Comparison of ENCODE assay signal across 14 mouse cellular contexts in genomic region chr11:94229207-94229960, GRCm38 (mm10). TPM values are rescaled to one million over a fixed set of nuclear protein-coding genes. Genes with fewer than 3 reads are reported as not detected.
A peak's percentile ranks its signal among the peaks of the same experiment; 100 is the strongest.
DNase-seq lines count a peak whose midpoint lies in the region; ATAC-seq and TF ChIP-seq lines count a peak whose summit lies in the region.
"Had no signal": no experiment of that assay in that cellular context is flagged by ENCODE, and none has a peak within 500 bp of the region (broad histone marks: within the 10 kb centered on the region; RNA-seq: fewer than 3 reads in every experiment).

No protein-coding gene starts in this region.

- TF ChIP-seq POLR2A in kidney, adult 2 months (IDR thresholded peaks at IDR 0.05; ENCODE audit: low read depth, low read length): no peak

- no peak overlapping the region for H3K9ac ChIP-seq in heart, postnatal 0 days (replicated peaks; ENCODE audit: low read depth, low read length)
- H3K9ac ChIP-seq: forebrain, embryonic 12.5 days; midbrain, embryonic 15.5 days had no signal

- no peak overlapping the region for H3K4me3 ChIP-seq in kidney, adult 2 months (ENCODE audit: insufficient read depth, low read depth, low read length)
- no peak overlapping the region for H3K4me3 ChIP-seq in heart, postnatal 0 days (ENCODE audit: low read depth, low read length)
- H3K4me3 ChIP-seq: forebrain, embryonic 12.5 days; hindbrain, embryonic 10.5 days; midbrain, embryonic 15.5 days had no signal

- H3K36me3 ChIP-seq in kidney, adult 2 months (ENCODE audit: control insufficient read depth, insufficient read depth, low read length): no peaks in the 10 kb centered on the region
- H3K36me3 ChIP-seq in heart, postnatal 0 days (replicated peaks; ENCODE audit: control insufficient read depth, insufficient read depth, low read length): no peaks in the 10 kb centered on the region
- H3K36me3 ChIP-seq: forebrain, embryonic 12.5 days; hindbrain, embryonic 10.5 days; midbrain, embryonic 15.5 days had no signal

- TF ChIP-seq EP300 in heart, postnatal 0 days (IDR thresholded peaks at IDR 0.05; ENCODE audit: low read depth): peak; percentile 56; the same call in 1 of the 2 replicates

- peak; percentile 67 for ATAC-seq in heart, postnatal 0 days (ENCODE audit: insufficient read depth, low read depth)
- no peak for ATAC-seq in erythroid progenitor cell, adult 5-6 weeks (replicated peaks; ENCODE audit: low FRiP score, poor library complexity, severe bottlenecking)
- ATAC-seq: midbrain, embryonic 15.5 days had no signal

- 81% methylated on average over 5 of the region's 5 CpGs for WGBS in kidney, adult 2 months
- WGBS in heart, postnatal 0 days: 44% methylated on average over 5 of the region's 5 CpGs

- H3K9me3 ChIP-seq in heart, postnatal 0 days (replicated peaks; ENCODE audit: control insufficient read depth, low read length): no peaks in the 10 kb centered on the region
- H3K9me3 ChIP-seq: forebrain, embryonic 12.5 days; hindbrain, embryonic 10.5 days; midbrain, embryonic 15.5 days had no signal

- no peak overlapping the region for H3K27ac ChIP-seq in kidney, adult 2 months (ENCODE audit: insufficient read depth, low read depth, low read length)
- H3K27ac ChIP-seq in heart, postnatal 0 days (ENCODE audit: low read depth): peak overlapping the region; percentile 93

- no peak overlapping the region for H3K4me2 ChIP-seq in heart, postnatal 0 days (ENCODE audit: low read depth, low read length)
- H3K4me2 ChIP-seq: forebrain, embryonic 12.5 days; midbrain, embryonic 15.5 days had no signal

- H3K4me1 ChIP-seq in kidney, adult 2 months (ENCODE audit: control insufficient read depth, insufficient read depth, low read length): peaks cover 11% of the 10 kb centered on the region; the same call in 1 of the 2 replicates
- H3K4me1 ChIP-seq in heart, postnatal 0 days (ENCODE audit: control insufficient read depth, insufficient read depth): peaks cover 60% of the 10 kb centered on the region

- peak; percentile 17 for DNase-seq in kidney, postnatal 14 days
- DNase-seq in kidney, adult 2 months: no peak
- peak; percentile 89 for DNase-seq in cerebellum, adult 11-12 months
- peak; percentile 69 to 79 for DNase-seq in gastrocnemius, adult 8-10 months (ENCODE audit: low spot score in 2 of 2)
- DNase-seq in heart, postnatal 0 days (ENCODE audit: low spot score): peak; percentile 81
- no peak for DNase-seq in right cerebral cortex, postnatal 36 days (ENCODE audit: low spot score in 2 of 2)
- DNase-seq in kidney, postnatal 10 days: no peak
- DNase-seq: layer of hippocampus, adult 9-11 months; lung, postnatal 14 days had no signal

- TF ChIP-seq CTCF in kidney, adult 2 months (conservative IDR thresholded peaks at IDR 0.05; ENCODE audit: insufficient read depth, insufficient read length, low read depth, low read length): no peak
- TF ChIP-seq CTCF in heart, postnatal 0 days (IDR thresholded peaks at IDR 0.05; ENCODE audit: low read depth): no peak

- no peaks in the 10 kb centered on the region for H3K27me3 ChIP-seq in kidney, adult 2 months (replicated peaks; ENCODE audit: control insufficient read depth, insufficient read depth, low read length)
- no peaks in the 10 kb centered on the region for H3K27me3 ChIP-seq in heart, postnatal 0 days (ENCODE audit: control insufficient read depth, insufficient read depth, low read length)
- H3K27me3 ChIP-seq: midbrain, embryonic 15.5 days had no signal

RNA-seq across cellular contexts. Expression of gene Wfikkn2, which starts 16.4 kb away (rescaled TPM):
- polyA plus RNA-seq in kidney, adult 2 months (2012; rRNA removed): 0.33 and 0.38 TPM in 2 replicates
- total RNA-seq in gastrocnemius, adult 8-10 months (2022): 10 to 100 TPM; 12.1 to 16.7 (median 13.5) TPM
- 0.76 and 2.7 TPM in 2 replicates for total RNA-seq in heart, postnatal 0 days (2014; rRNA removed; ENCODE audit: low replicate concordance)
- polyA plus RNA-seq in heart, postnatal 0 days (2015; fragmentation: Nextera tagmentation; extraction: Ambion mirVana): 1.6 and 1.7 TPM in 2 replicates
- total RNA-seq in erythroid progenitor cell, adult 5-6 weeks (2015; ENCODE audit: low replicate concordance): 0.42 TPM in 1 of 2 replicates, not detected in the other
- 0.51 and 0.53 TPM in 2 replicates for total RNA-seq in erythroid progenitor cell, adult 5-6 weeks (2017; ENCODE audit: low replicate concordance)

RNA-seq across cellular contexts. Expression of gene Tob1, which starts 18.1 kb away (rescaled TPM):
- 45.0 and 54.8 TPM in 2 replicates for polyA plus RNA-seq in kidney, adult 2 months (2012; rRNA removed)
- 100 to 1,000 TPM; 196 to 240 (median 221) TPM for total RNA-seq in gastrocnemius, adult 8-10 months (2022)
- total RNA-seq in heart, postnatal 0 days (2014; rRNA removed; ENCODE audit: low replicate concordance): 20.3 and 42.6 TPM in 2 replicates
- 69.3 and 72.5 TPM in 2 replicates for polyA plus RNA-seq in heart, postnatal 0 days (2015; fragmentation: Nextera tagmentation; extraction: Ambion mirVana)
- 8.6 and 11.3 TPM in 2 replicates for total RNA-seq in erythroid progenitor cell, adult 5-6 weeks (2015; ENCODE audit: low replicate concordance)
- 6.8 and 8.5 TPM in 2 replicates for total RNA-seq in erythroid progenitor cell, adult 5-6 weeks (2017; ENCODE audit: low replicate concordance)

RNA-seq across cellular contexts. Expression of gene Gm21885, which starts 52.3 kb away (rescaled TPM):
- polyA plus RNA-seq in kidney, adult 2 months (2012; rRNA removed): not detected in 2 replicates
- total RNA-seq in gastrocnemius, adult 8-10 months (2022): not detected
- total RNA-seq in heart, postnatal 0 days (2014; rRNA removed; ENCODE audit: low replicate concordance): not detected in 2 replicates
- polyA plus RNA-seq in heart, postnatal 0 days (2015; fragmentation: Nextera tagmentation; extraction: Ambion mirVana): 0.15 and 0.30 TPM in 2 replicates
- not detected in 2 replicates for total RNA-seq in erythroid progenitor cell, adult 5-6 weeks (2015; ENCODE audit: low replicate concordance)
- total RNA-seq in erythroid progenitor cell, adult 5-6 weeks (2017; ENCODE audit: low replicate concordance): not detected in 2 replicates
- polyA plus RNA-seq: embryonic facial prominence, embryonic 11.5 days; forebrain, embryonic 12.5 days; hindbrain, embryonic 10.5 days had no signal

Comparison
In these comparisons a context has a peak if more than half of its experiments do, and no peak if none do; other contexts are left out.
1. DNase-seq: peak in kidney, postnatal 14 days (single experiment), cerebellum, adult 11-12 months (single experiment), gastrocnemius, adult 8-10 months (2 of 2) and heart, postnatal 0 days (single experiment); none in kidney, adult 2 months (single experiment), right cerebral cortex, postnatal 36 days (0 of 2) and kidney, postnatal 10 days (single experiment).